Mouse (Mus musculus) MEL (cell line): Measurements from ENCODE around the gene Crat. TPM values are rescaled to one million over a fixed set of nuclear protein-coding genes. Genes with fewer than 3 reads are reported as not detected.

ENCODE experiments used
- DNase-seq: peaks from one replicate; pipeline ENCODE4 v3.0.0; 2011; ENCODE audit warnings: low read depth, low spot score
- H3K27ac ChIP-seq: 2 replicates; pipeline ENCODE4 v1.5.1; 2012; ENCODE audit warnings: low read depth, mild to moderate bottlenecking, control low read depth, low read length, moderate library complexity; ENCODE audit not compliant: control insufficient read depth
- H3K27me3 ChIP-seq, 2 experiments: fragments of 150-350 bp in 1 of 2; sonication (generic) in 1 of 2; 2 replicates each; pipeline ENCODE4 v1.6.1; 2012; ENCODE audit warnings: low read length in 2 of 2, mild to moderate bottlenecking in 2 of 2, improper control_type of control experiment in 1 of 2, moderate library complexity in 1 of 2; ENCODE audit not compliant: insufficient read depth in 2 of 2, control insufficient read depth in 1 of 2
- H3K36me3 ChIP-seq, 2 experiments: 2 replicates each; pipeline ENCODE4 v1.6.1; 2012 to 2014; ENCODE audit warnings: low read length in 2 of 2, improper control_type of control experiment in 1 of 2, inconsistent platforms in 1 of 2, mild to moderate bottlenecking in 1 of 2; ENCODE audit not compliant: insufficient read depth in 2 of 2, control insufficient read depth in 1 of 2
- H3K4me1 ChIP-seq, 2 experiments: fragments of 150-350 bp in 1 of 2; sonication (generic) in 1 of 2; 2 replicates each; pipeline ENCODE4 v1.6.1; 2012; ENCODE audit warnings: low read length in 2 of 2, improper control_type of control experiment in 1 of 2, mild to moderate bottlenecking in 1 of 2; ENCODE audit not compliant: insufficient read depth in 2 of 2, control insufficient read depth in 1 of 2
- H3K4me3 ChIP-seq, 2 experiments: fragments of 150-350 bp in 1 of 2; sonication (generic) in 1 of 2; 2 replicates each; pipeline ENCODE4 v1.5.1; 2012; ENCODE audit warnings: low read depth in 2 of 2, low read length in 2 of 2, mild to moderate bottlenecking in 2 of 2, moderate library complexity in 2 of 2, control low read depth in 1 of 2, improper control_type of control experiment in 1 of 2; ENCODE audit not compliant: control insufficient read depth in 1 of 2, insufficient read depth in 1 of 2
- H3K79me2 ChIP-seq: 2 replicates; pipeline ENCODE4 v1.6.1; 2012; ENCODE audit warnings: mild to moderate bottlenecking, low read length, moderate library complexity; ENCODE audit not compliant: control insufficient read depth, poor library complexity, insufficient read depth
- H3K9ac ChIP-seq: 2 replicates; pipeline ENCODE4 v1.6.1; 2012; ENCODE audit warnings: low read depth, mild to moderate bottlenecking, control low read depth, low read length, moderate library complexity; ENCODE audit not compliant: control insufficient read depth, poor library complexity, severe bottlenecking
- H3K9me3 ChIP-seq: fragments of 150-350 bp; sonication (generic); replicated peaks from 2 replicates; pipeline ENCODE4 v1.6.1; 2012; ENCODE audit warnings: mild to moderate bottlenecking, low read length, improper control_type of control experiment, moderate library complexity; ENCODE audit not compliant: insufficient read depth
- BHLHE40 ChIP-seq: IDR thresholded peaks from 2 replicates; pipeline ENCODE4 v1.6.1; 2012; ENCODE audit warnings: low read depth, mild to moderate bottlenecking, inconsistent platforms, low read length, improper control_type of control experiment, borderline replicate concordance
- CHD1 ChIP-seq: IDR thresholded peaks from 2 replicates; pipeline ENCODE4 v1.6.1; 2012; ENCODE audit warnings: low read depth, mild to moderate bottlenecking, inconsistent platforms, low read length, improper control_type of control experiment
- EP300 ChIP-seq, 2 experiments: IDR thresholded peaks; 2 replicates each; pipeline ENCODE4 v1.6.1; 2011; ENCODE audit warnings: improper control_type of control experiment in 2 of 2, low read length in 2 of 2, low read depth in 1 of 2, mild to moderate bottlenecking in 1 of 2
- ETS1 ChIP-seq: IDR thresholded peaks from 2 replicates; pipeline ENCODE4 v1.6.1; 2012; ENCODE audit warnings: low read depth, mild to moderate bottlenecking, inconsistent platforms, low read length, improper control_type of control experiment, moderate library complexity
- GATA1 ChIP-seq: IDR thresholded peaks from 2 replicates; pipeline ENCODE4 v1.6.1; 2011; ENCODE audit warnings: low read depth, low read length, improper control_type of control experiment
- JUND ChIP-seq: IDR thresholded peaks from 2 replicates; pipeline ENCODE4 v1.6.1; 2011; ENCODE audit warnings: low read depth, mild to moderate bottlenecking, improper control_type of control experiment, low read length
- MYB ChIP-seq: IDR thresholded peaks from 2 replicates; pipeline ENCODE4 v1.6.1; 2011; ENCODE audit warnings: mild to moderate bottlenecking, low read depth, low read length, improper control_type of control experiment
- MYC ChIP-seq: IDR thresholded peaks from 2 replicates; pipeline ENCODE4 v1.6.1; 2011; ENCODE audit warnings: low read depth, mild to moderate bottlenecking, low read length, improper control_type of control experiment, moderate library complexity
- NELFE ChIP-seq: IDR thresholded peaks from 2 replicates; pipeline ENCODE4 v1.6.1; 2011; ENCODE audit warnings: low read depth, low read length, improper control_type of control experiment
- RCOR1 ChIP-seq: IDR thresholded peaks from 2 replicates; pipeline ENCODE4 v1.6.1; 2012; ENCODE audit warnings: low read depth, mild to moderate bottlenecking, inconsistent platforms, low read length, improper control_type of control experiment
- TCF12 ChIP-seq: IDR thresholded peaks from 2 replicates; pipeline ENCODE4 v1.6.1; 2014; ENCODE audit warnings: low read depth, mild to moderate bottlenecking, inconsistent platforms, low read length, improper control_type of control experiment, moderate library complexity
- ZC3H11A ChIP-seq: IDR thresholded peaks from 2 replicates; pipeline ENCODE4 v1.6.1; 2012; ENCODE audit warnings: low read depth, mild to moderate bottlenecking, inconsistent platforms, low read length, improper control_type of control experiment
- ZMIZ1 ChIP-seq: IDR thresholded peaks from 2 replicates; pipeline ENCODE4 v1.6.1; 2012; ENCODE audit warnings: low read depth, mild to moderate bottlenecking, inconsistent platforms, low read length, improper control_type of control experiment, moderate library complexity
- polyA plus RNA-seq, 2 experiments: library from polyadenylated mRNA; stranded (reverse) in 1 of 2; unstranded in 1 of 2; fragments of >175 nt in 1 of 2; fragments of >200 nt in 1 of 2; gene quantifications; 2 replicates each; pipeline versions ENCODE4 v1.2.1 to v1.2.4; 2012; ENCODE audit warnings: low replicate concordance in 2 of 2, low read depth in 1 of 2; ENCODE audit not compliant: insufficient read length in 2 of 2, insufficient read depth in 1 of 2, missing spikeins in 1 of 2
- total RNA-seq: library from RNA; depleted of rRNA; stranded (reverse); fragments of 300-350 nt; gene quantifications from 2 replicates; pipeline ENCODE4 v1.2.3, GENCODE M21; 2012

The Crat gene
- total and polyA plus RNA-seq, 3 experiments = 22.0 to 93.9 TPM; not detected in 1

GRCm38 (mm10) chr2:30448371-30448770 lies 32.8 kb upstream of the Crat start:
- no peaks in the 10 kb centered on the region for H3K4me1 ChIP-seq
- H3K4me3 ChIP-seq = no peak overlapping the region
- TF ChIP-seq MYC (no peak), BHLHE40 (no peak), JUND (no peak), GATA1 (no peak), ETS1 (no peak), RCOR1 (no peak), EP300 (IDR thresholded peaks at IDR 0.05; ENCODE audit: low read depth in 1 of 2, low read length in 2 of 2) (no peak)
- no peak for DNase-seq
- H3K9me3 ChIP-seq = no peaks in the 10 kb centered on the region
- H3K79me2 ChIP-seq = no peaks in the 10 kb centered on the region
- H3K27ac ChIP-seq = no peak overlapping the region
- peaks cover 0 to 3% of the 10 kb centered on the region in 2 experiments; a peak in 1 of 4 replicates for H3K36me3 ChIP-seq
- H3K9ac ChIP-seq = no peak overlapping the region
- no peaks in the 10 kb centered on the region for H3K27me3 ChIP-seq

GRCm38 (mm10) chr2:30446891-30447826 lies 31.5 kb upstream of the Crat start:
- no peak overlapping the region for H3K9ac ChIP-seq

GRCm38 (mm10) chr2:30445312-30445711 lies 29.7 kb upstream of the Crat start:
- Histone ChIP-seq H3K36me3 (peaks cover 0 to 3% of the 10 kb centered on the region in 2 experiments; a peak in 1 of 4 replicates), H3K27me3 (no peaks in the 10 kb centered on the region)

More at GRCm38 (mm10) chr2:30446891-30447826, 31.5 kb upstream of the Crat start:
- no peak overlapping the region for H3K4me3 ChIP-seq
- H3K79me2 ChIP-seq = no peaks in the 10 kb centered on the region
- no peak for DNase-seq
- peaks cover 0 to 3% of the 10 kb centered on the region in 2 experiments; a peak in 1 of 4 replicates for H3K36me3 ChIP-seq
- TF ChIP-seq NELFE = no peak
- TF ChIP-seq TCF12 = no peak
- no peak for TF ChIP-seq ZC3H11A
- no peak for TF ChIP-seq MYB
- no peak for TF ChIP-seq ZMIZ1
- TF ChIP-seq RCOR1 = no peak
- no peak for TF ChIP-seq BHLHE40
- TF ChIP-seq GATA1 = no peak
- TF ChIP-seq MYC = no peak
- no peak for TF ChIP-seq ETS1
- H3K4me1 ChIP-seq = no peaks in the 10 kb centered on the region
- no peaks in the 10 kb centered on the region for H3K27me3 ChIP-seq
- H3K27ac ChIP-seq = no peak overlapping the region
- H3K9me3 ChIP-seq = no peaks in the 10 kb centered on the region

More at GRCm38 (mm10) chr2:30445312-30445711, 29.7 kb upstream of the Crat start:
- H3K79me2 ChIP-seq = no peaks in the 10 kb centered on the region
- no peak for TF ChIP-seq CHD1
- no peaks in the 10 kb centered on the region for H3K4me1 ChIP-seq
- H3K4me3 ChIP-seq = no peak overlapping the region
- no peak overlapping the region for H3K27ac ChIP-seq
- no peaks in the 10 kb centered on the region for H3K9me3 ChIP-seq
- no peak for DNase-seq
- no peak overlapping the region for H3K9ac ChIP-seq
